Mouse (Mus musculus) spleen, postnatal 14 days (tissue): ENCODE results near the gene Elmo2.

Source experiments
- DNase-seq, 2 experiments: peaks; one replicate each; pipeline ENCODE4 v3.0.0; 2021 to 2022; ENCODE audit warnings: low spot score in 2 of 2

Elmo2 gene

GRCm38 (mm10) chr2:165258321-165258720 lies 68.0 kb downstream of the Elmo2 start:
- no peak for DNase-seq

GRCm38 (mm10) chr2:165257151-165257834 lies 69.0 kb downstream of the Elmo2 start:
- no peak for DNase-seq

- no peak for DNase-seq
These were observed 70.1 kb downstream of the Elmo2 start for GRCm38 (mm10) chr2:165256213-165256612.

- no peak for DNase-seq
These were observed 72.4 kb downstream of the Elmo2 start for GRCm38 (mm10) chr2:165253867-165254266.

GRCm38 (mm10) chr2:165253269-165253668 lies 73.0 kb downstream of the Elmo2 start:
- DNase-seq: no peak

DNA sequence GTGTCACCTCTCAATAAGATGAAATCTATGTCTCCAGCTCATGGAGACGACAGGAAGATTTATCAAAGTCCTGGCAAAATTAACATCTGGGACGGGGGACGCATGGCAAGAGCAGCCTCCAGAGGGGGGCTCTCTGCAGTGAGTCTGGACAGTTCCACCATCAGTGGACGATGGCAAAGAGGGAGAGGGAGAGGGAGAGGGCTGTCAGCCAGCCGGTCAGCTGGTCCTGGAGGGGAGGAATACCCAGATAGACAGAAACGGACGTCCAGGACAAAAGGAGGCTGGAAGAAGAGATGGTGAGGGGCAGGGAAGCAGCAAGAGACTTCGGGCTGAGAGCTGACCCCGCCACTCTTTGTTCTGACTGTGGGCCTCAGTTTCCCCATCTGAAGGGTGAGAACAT lies 73.5 kb downstream of the Elmo2 start:
- DNase-seq: no peak

DNA sequence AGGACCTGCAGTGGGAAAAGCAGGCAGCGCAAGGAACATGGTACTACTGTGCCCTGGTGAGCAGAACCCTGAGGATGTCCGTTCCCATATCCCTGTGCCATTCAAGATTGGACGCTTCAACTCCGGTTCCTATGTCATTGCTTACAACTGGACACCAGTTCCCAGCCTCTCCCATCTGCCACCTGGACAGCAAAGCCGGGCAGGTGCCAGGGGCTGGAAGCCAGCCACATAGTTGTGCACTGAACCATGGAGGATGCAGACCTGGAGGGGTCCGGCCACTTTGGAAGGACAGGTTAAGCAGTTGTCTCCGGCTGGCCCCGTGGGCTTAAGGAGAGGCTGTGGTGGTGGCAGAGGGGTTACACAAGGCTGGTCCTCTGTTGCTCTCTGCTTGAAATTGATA lies 73.9 kb downstream of the Elmo2 start:
- DNase-seq: no peak

GRCm38 (mm10) chr2:165250903-165251302 lies 75.4 kb downstream of the Elmo2 start:
- DNase-seq: no peak

GRCm38 (mm10) chr2:165248967-165249366 lies 77.3 kb downstream of the Elmo2 start:
- DNase-seq: no peak

DNA sequence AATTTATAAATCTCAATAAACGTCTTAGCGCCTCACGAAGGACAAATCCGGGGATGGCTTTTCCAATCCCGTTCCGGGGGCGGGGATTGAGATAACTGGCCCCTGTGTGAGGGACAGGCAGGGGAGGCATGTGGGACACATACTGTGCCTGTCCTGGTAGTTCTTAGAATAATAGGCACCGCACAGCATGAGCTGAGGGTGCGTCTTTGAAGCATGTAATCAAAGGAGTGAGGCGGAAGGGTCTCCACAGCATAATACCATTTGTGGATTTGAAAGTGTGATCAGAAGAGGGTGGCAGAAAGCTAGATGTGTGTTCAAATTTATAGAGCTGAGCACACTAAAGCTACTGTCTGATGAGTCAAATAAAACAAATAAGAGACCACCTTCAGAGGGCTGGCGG lies 79.9 kb downstream of the Elmo2 start:
- no peak for DNase-seq

DNA sequence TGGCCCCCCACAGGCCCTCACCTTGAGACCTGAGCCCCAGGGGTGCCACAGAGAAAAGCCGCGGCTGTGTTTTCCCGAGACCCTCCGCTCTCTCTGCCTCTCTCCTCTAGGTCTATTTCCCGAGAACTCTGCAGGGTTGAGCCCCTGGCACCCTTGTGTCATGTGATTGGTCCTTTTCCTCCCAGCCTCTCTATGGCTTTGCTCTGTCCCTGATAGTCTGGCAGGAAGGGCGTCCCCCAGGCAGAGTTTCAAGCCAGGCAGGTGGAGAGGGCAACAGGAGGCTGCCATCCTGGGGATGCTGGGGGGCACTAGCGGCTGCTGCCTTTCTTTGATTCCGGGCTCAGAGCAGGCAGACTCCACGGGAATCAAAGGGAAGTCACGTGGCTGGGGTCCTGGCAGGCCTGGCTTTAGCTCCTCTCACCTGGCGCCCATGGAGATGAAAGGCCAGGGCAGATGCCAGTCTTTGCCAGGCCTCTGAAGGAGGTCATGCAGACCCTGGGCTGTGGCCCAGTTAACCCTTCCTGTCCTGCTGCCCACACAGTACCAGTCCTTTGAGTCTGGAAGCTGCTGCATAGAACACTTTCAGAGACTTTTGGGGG lies 83.1 kb downstream of the Elmo2 start:
- DNase-seq: no peak

DNA sequence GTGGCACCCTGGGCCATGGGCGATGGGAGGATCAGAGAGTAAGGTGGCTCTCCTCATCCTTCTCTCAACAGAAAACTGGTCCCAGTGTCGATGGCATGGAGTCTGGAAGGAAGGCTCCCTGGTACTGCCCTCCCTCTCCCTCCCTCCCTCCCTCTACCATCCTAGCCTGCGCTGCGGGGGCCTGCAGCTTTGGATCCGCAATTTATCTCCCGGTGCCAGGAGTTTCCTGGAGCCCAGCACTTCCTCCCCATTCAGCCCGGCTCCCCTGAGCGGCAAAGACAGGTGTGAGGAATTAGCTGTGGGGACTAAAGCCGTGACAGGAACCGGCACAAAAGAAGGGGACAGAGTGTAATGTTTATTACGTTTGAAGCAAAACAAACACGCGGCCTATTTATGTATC lies 83.7 kb downstream of the Elmo2 start:
- no peak for DNase-seq

DNA sequence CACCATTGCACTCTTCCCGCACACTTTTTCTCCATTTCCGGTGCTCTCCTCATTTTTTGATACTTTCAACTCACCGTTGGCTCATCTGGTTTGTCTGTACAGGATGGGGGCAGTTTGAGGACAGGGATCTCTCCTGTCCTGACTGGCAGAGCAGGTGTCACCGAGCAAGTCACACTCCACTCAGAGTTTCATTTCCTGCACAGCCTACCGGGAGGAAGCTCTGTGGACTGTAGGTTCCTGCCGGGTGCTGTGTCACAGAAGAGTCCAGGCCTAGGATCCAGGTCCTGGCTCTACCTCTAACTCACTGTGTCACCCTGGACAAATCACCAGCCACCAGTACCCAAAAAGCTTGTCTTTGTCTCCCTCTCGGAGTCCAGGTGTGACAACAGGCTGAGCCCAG lies 84.5 kb downstream of the Elmo2 start:
- DNase-seq: no peak

DNA sequence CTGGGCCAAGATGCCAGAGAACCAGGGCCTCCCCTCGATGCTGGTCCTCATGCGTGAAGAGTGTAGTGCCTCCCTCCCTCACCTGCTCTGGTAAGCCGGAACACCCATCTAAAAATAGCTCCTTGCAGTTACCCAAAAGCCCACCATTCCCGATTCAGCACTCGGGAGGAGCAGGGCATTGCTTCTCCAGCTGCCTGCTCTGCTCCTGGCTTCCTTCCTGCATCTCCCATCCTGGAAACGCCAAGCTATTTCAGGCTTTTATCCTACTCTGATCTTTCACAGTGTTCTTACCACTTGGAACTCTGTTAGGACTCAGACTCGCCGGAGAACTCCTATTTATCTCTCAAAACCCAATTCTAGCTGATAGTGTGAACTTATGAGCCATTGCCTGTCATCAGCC lies 85.9 kb downstream of the Elmo2 start:
- no peak for DNase-seq

DNA sequence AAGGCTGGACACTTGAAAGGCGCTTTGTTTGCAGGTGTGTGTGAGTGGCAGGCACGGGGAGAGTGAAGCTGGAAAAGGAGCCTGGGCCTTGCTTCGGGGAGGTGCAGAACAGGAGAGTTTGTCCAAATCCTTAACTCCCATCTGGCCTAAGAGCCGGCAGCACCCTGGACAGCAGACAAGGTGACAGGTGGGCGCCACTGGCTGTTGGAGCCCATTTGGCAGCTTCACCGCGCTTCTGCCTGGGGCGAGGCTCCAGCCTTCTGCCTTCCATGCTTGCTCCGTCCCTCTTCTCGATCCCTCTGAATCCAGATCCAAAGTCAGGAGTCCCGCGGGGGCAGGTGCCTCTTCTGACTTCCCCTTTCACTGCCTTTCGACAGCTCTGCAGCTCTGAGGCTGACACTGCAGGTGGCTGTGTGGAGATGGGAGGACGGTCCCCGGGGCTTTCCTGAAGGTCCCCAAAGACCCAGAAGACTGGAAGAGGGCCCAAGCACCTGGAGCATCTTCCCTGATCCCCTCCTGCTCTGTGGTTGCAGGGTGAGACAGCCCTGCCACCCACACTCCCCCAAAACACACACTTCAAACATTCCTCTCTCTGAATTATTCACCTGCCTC lies 86.6 kb downstream of the Elmo2 start:
- no peak for DNase-seq

GRCm38 (mm10) chr2:165238416-165239145 lies 87.7 kb downstream of the Elmo2 start:
- DNase-seq: no peak
